Mouse (Mus musculus) kidney, embryonic 14.5 days (tissue): Measurements from ENCODE around the gene 2300003K06Rik. TPM values are rescaled to one million over a fixed set of nuclear protein-coding genes. Genes with fewer than 3 reads are reported as not detected.
"Not testable (repeated sequence)": the region's sequence is repeated elsewhere in the genome, so short reads cannot be mapped to it uniquely, and the experiment has no call there.

ENCODE experiments used
- ATAC-seq: fragments of 200-750 bp; cut with Nextera tagmentation; 2 replicates; pipeline ENCODE4 v1.8.0; 2017; ENCODE audit warnings: moderate number of reproducible peaks, mild to moderate bottlenecking, moderate TSS enrichment, moderate library complexity; ENCODE audit not compliant: low FRiP score, low TSS enrichment
- H3K27ac ChIP-seq: fragments of 300-500 bp; sonication (generic); 2 replicates; pipeline ENCODE4 v1.5.1; 2014; ENCODE audit warnings: low read depth, mild to moderate bottlenecking, low read length, moderate library complexity, mixed read lengths
- H3K27me3 ChIP-seq: fragments of 300-500 bp; sonication (generic); 2 replicates; pipeline ENCODE4 v1.6.1; 2014; ENCODE audit warnings: mild to moderate bottlenecking, low read length; ENCODE audit not compliant: control insufficient read depth, insufficient read depth
- H3K36me3 ChIP-seq: fragments of 300-500 bp; sonication (generic); 2 replicates; pipeline ENCODE4 v1.6.1; 2014; ENCODE audit warnings: low read length, mixed read lengths; ENCODE audit not compliant: control insufficient read depth, insufficient read depth
- H3K4me1 ChIP-seq: fragments of 300-500 bp; sonication (generic); 2 replicates; pipeline ENCODE4 v1.6.1; 2014; ENCODE audit warnings: low read length, mixed read lengths; ENCODE audit not compliant: control insufficient read depth, insufficient read depth
- H3K4me2 ChIP-seq: fragments of 300-500 bp; sonication (generic); replicated peaks from 2 replicates; pipeline ENCODE4 v1.6.1; 2014; ENCODE audit warnings: low read depth, mild to moderate bottlenecking, low read length
- H3K4me3 ChIP-seq: fragments of 300-500 bp; sonication (generic); 2 replicates; pipeline ENCODE4 v1.5.1; 2014; ENCODE audit warnings: mild to moderate bottlenecking, low read length
- H3K9ac ChIP-seq: fragments of 300-500 bp; sonication (generic); 2 replicates; pipeline ENCODE4 v1.6.1; 2014; ENCODE audit warnings: low read depth, mild to moderate bottlenecking, low read length, moderate library complexity
- H3K9me3 ChIP-seq: fragments of 300-500 bp; sonication (generic); 2 replicates; pipeline ENCODE4 v1.6.1; 2016; ENCODE audit warnings: low read length; ENCODE audit not compliant: control insufficient read depth
- WGBS: fragments of 180-500 bp; shearing (Covaris S2); extraction: QIAGEN DNeasy Blood & Tissue Kit; methylation state at CpG from one replicate; pipeline ENCODE4 v1.1.7; 2014; 5-methylcytosine and 5-hydroxymethylcytosine counted together
- polyA plus RNA-seq: library from polyadenylated mRNA; unstranded; fragments of >200 nt; fragmentation: Nextera tagmentation; extraction: Ambion mirVana; gene quantifications from 2 replicates; pipeline ENCODE4 v1.2.1, GENCODE M21; 2014

Gene 2300003K06Rik
- polyA plus RNA-seq, 1 experiment from 2014 or later = not detected

- H3K4me2 ChIP-seq = no peak overlapping the region
- ATAC-seq = no peak
- no peaks in the 10 kb centered on the region for H3K36me3 ChIP-seq
- no peaks in the 10 kb centered on the region for H3K27me3 ChIP-seq
- no peak overlapping the region for H3K9ac ChIP-seq
- no peak overlapping the region for H3K4me3 ChIP-seq
- H3K27ac ChIP-seq = no peak overlapping the region
- no peaks in the 10 kb centered on the region for H3K9me3 ChIP-seq
- WGBS = 28% methylated on average over 1 of the region's 1 CpGs
- no peaks in the 10 kb centered on the region for H3K4me1 ChIP-seq
Measured at GRCm38 (mm10) chr11:99842185-99842584, 4.3 kb upstream of the 2300003K06Rik start.

- H3K4me2 ChIP-seq, H3K27ac ChIP-seq, H3K4me1 ChIP-seq, ATAC-seq, H3K4me3 ChIP-seq, H3K9me3 ChIP-seq, H3K27me3 ChIP-seq, H3K9ac ChIP-seq, H3K36me3 ChIP-seq: not testable (repeated sequence)
- WGBS = 88% methylated on average over 2 of the region's 2 CpGs
Measured at GRCm38 (mm10) chr11:99815566-99815965, 22.3 kb downstream of the 2300003K06Rik start, which contains the start of gene Gm11564. Gene Gm11564, minus strand, starts transcription at chr11:99815666.

- not testable (repeated sequence) for H3K4me1 ChIP-seq, H3K9ac ChIP-seq, H3K4me2 ChIP-seq, H3K36me3 ChIP-seq, H3K27me3 ChIP-seq, H3K9me3 ChIP-seq, ATAC-seq, H3K4me3 ChIP-seq, H3K27ac ChIP-seq
Measured at GRCm38 (mm10) chr11:99809792-99810191, 28.1 kb downstream of the 2300003K06Rik start, which contains the start of gene Krtap4-13. Gene Krtap4-13, minus strand, starts transcription at chr11:99809892.

GRCm38 (mm10) chr11:99804346-99804745, 33.5 kb downstream of the 2300003K06Rik start, which contains the start of gene Gm11554:
Gene Gm11554, minus strand, starts transcription at chr11:99804446.
- WGBS = no CpG with 5 or more reads among the region's 1 CpGs

GRCm38 (mm10) chr11:99798832-99799231, 39.0 kb downstream of the 2300003K06Rik start, which contains the start of gene Gm11569:
Gene Gm11569, minus strand, starts transcription at chr11:99798932.
- H3K36me3 ChIP-seq, H3K27me3 ChIP-seq, H3K9me3 ChIP-seq, ATAC-seq, H3K4me1 ChIP-seq, H3K4me2 ChIP-seq, H3K9ac ChIP-seq, H3K4me3 ChIP-seq, H3K27ac ChIP-seq: not testable (repeated sequence)
- WGBS = no CpG with 5 or more reads among the region's 1 CpGs

More at GRCm38 (mm10) chr11:99804346-99804745, 33.5 kb downstream of the 2300003K06Rik start, which contains the start of gene Gm11554:
- H3K4me3 ChIP-seq, H3K36me3 ChIP-seq, H3K4me1 ChIP-seq, H3K27me3 ChIP-seq, H3K9ac ChIP-seq, ATAC-seq, H3K27ac ChIP-seq, H3K4me2 ChIP-seq, H3K9me3 ChIP-seq: not testable (repeated sequence)

GRCm38 (mm10) chr11:99793367-99793766, 44.5 kb downstream of the 2300003K06Rik start, which contains the start of gene Gm11596:
Gene Gm11596, minus strand, starts transcription at chr11:99793467.
- Histone ChIP-seq H3K9me3 (no peaks in the 10 kb centered on the region), H3K27ac (no peak within 1 kb of the TSS), H3K36me3 (no peaks in the 10 kb centered on the region), H3K27me3 (no peaks in the 10 kb centered on the region), H3K9ac (no peak within 1 kb of the TSS), H3K4me3 (no peak within 1 kb of the TSS), H3K4me2 (no peak within 1 kb of the TSS), H3K4me1 (no peaks in the 10 kb centered on the region)
- WGBS = 83% methylated on average over 2 of the region's 2 CpGs
- ATAC-seq = no peak

Other genes with a start within 250 kb of the 2300003K06Rik start
- not detected in 2 replicates for gene Krtap1-3, start 246.7 kb downstream of the 2300003K06Rik start, polyA plus RNA-seq
- not detected in 2 replicates for gene Krtap9-3, start 240.0 kb downstream of the 2300003K06Rik start, polyA plus RNA-seq
- gene Gm11938, start 234.8 kb downstream of the 2300003K06Rik start, polyA plus RNA-seq = not detected in 2 replicates
- gene Gm11937, start 227.9 kb downstream of the 2300003K06Rik start, polyA plus RNA-seq = not detected in 2 replicates
- gene Krtap2-4, start 223.2 kb downstream of the 2300003K06Rik start, polyA plus RNA-seq = not detected in 2 replicates
- not detected in 2 replicates for gene Gm11562, start 217.6 kb downstream of the 2300003K06Rik start, polyA plus RNA-seq
- not detected in 2 replicates for gene Krtap4-1, start 209.8 kb downstream of the 2300003K06Rik start, polyA plus RNA-seq
- gene Krtap4-2, start 203.0 kb downstream of the 2300003K06Rik start, polyA plus RNA-seq = not detected in 2 replicates
- not detected in 2 replicates for gene Krtap4-7, start 194.0 kb downstream of the 2300003K06Rik start, polyA plus RNA-seq
- gene Gm11555, start 187.8 kb downstream of the 2300003K06Rik start, polyA plus RNA-seq = not detected in 2 replicates
- not detected in 2 replicates for gene Gm11563, start 179.1 kb downstream of the 2300003K06Rik start, polyA plus RNA-seq
- not detected in 2 replicates for gene Krtap4-6, start 172.1 kb downstream of the 2300003K06Rik start, polyA plus RNA-seq
- not detected in 2 replicates for gene Gm14190, start 147.3 kb downstream of the 2300003K06Rik start, polyA plus RNA-seq
- not detected in 2 replicates for gene Gm14180, start 103.8 kb downstream of the 2300003K06Rik start, polyA plus RNA-seq
- gene Gm11595, start 65.2 kb downstream of the 2300003K06Rik start, polyA plus RNA-seq = not detected in 2 replicates
- not detected in 2 replicates for gene Krtap4-8, start 57.4 kb downstream of the 2300003K06Rik start, polyA plus RNA-seq
- gene Krtap4-9, start 52.9 kb downstream of the 2300003K06Rik start, polyA plus RNA-seq = not detected in 2 replicates
- not detected in 2 replicates for gene Gm11596, start 44.6 kb downstream of the 2300003K06Rik start, polyA plus RNA-seq
- gene Gm11569, start 39.1 kb downstream of the 2300003K06Rik start, polyA plus RNA-seq = not detected in 2 replicates
- not detected in 2 replicates for gene Gm11554, start 33.6 kb downstream of the 2300003K06Rik start, polyA plus RNA-seq
- not detected in 2 replicates for gene Krtap4-13, start 28.2 kb downstream of the 2300003K06Rik start, polyA plus RNA-seq
- gene Gm11564, start 22.4 kb downstream of the 2300003K06Rik start, polyA plus RNA-seq = not detected in 2 replicates
- gene Krtap4-16, start 13.5 kb upstream of the 2300003K06Rik start, polyA plus RNA-seq = not detected in 2 replicates
- not detected in 2 replicates for gene Gm11568, start 19.9 kb upstream of the 2300003K06Rik start, polyA plus RNA-seq
- not detected in 2 replicates for gene Gm11559, start 26.4 kb upstream of the 2300003K06Rik start, polyA plus RNA-seq
- gene Krtap9-1, start 35.3 kb upstream of the 2300003K06Rik start, polyA plus RNA-seq = not detected in 2 replicates
- gene Gm11567, start 41.1 kb upstream of the 2300003K06Rik start, polyA plus RNA-seq = not detected in 2 replicates
- not detected in 2 replicates for gene Krtap31-1, start 69.9 kb upstream of the 2300003K06Rik start, polyA plus RNA-seq
- gene Gm11565, start 76.7 kb upstream of the 2300003K06Rik start, polyA plus RNA-seq = not detected in 2 replicates
- not detected in 2 replicates for gene Krtap31-2, start 98.2 kb upstream of the 2300003K06Rik start, polyA plus RNA-seq
- not detected in 2 replicates for gene Krtap9-5, start 110.4 kb upstream of the 2300003K06Rik start, polyA plus RNA-seq
- not detected in 2 replicates for gene Krtap29-1, start 141.0 kb upstream of the 2300003K06Rik start, polyA plus RNA-seq
- not detected in 2 replicates for gene Krtap16-1, start 148.5 kb upstream of the 2300003K06Rik start, polyA plus RNA-seq
- gene Krtap17-1, start 155.9 kb upstream of the 2300003K06Rik start, polyA plus RNA-seq = not detected in 2 replicates
- not detected in 2 replicates for gene Krt33a, start 178.1 kb upstream of the 2300003K06Rik start, polyA plus RNA-seq
- not detected in 2 replicates for gene Krt33b, start 191.8 kb upstream of the 2300003K06Rik start, polyA plus RNA-seq
- 0.11 TPM in 1 of 2 replicates, not detected in the other for gene Krt34, start 203.5 kb upstream of the 2300003K06Rik start, polyA plus RNA-seq
- gene Krt31, start 212.5 kb upstream of the 2300003K06Rik start, polyA plus RNA-seq = not detected in 2 replicates